Mouse (Mus musculus): ENCODE measurements around the gene Cryl1. TPM values are rescaled to one million over a fixed set of nuclear protein-coding genes. Genes with fewer than 3 reads are reported as not detected.

The Cryl1 gene
- polyA plus RNA-seq, 1 experiment from 2014 or later: 9.1 TPM

GRCm38 (mm10) chr14:57363833-57364232 lies 34.5 kb downstream of the Cryl1 start:
- ATAC-seq (ENCODE audit: insufficient read depth, low FRiP score, low TSS enrichment) (no peak), DNase-seq (ENCODE audit: low spot score) (no peak)
- H3K4me3 ChIP-seq (ENCODE audit: low read depth, low read length): no peak overlapping the region
- H3K9ac ChIP-seq (ENCODE audit: low read length): no peak overlapping the region
- no peaks in the 10 kb centered on the region for H3K9me3 ChIP-seq (ENCODE audit: control insufficient read depth, low read length)
- no peak overlapping the region for H3K4me2 ChIP-seq (ENCODE audit: low read depth)
- H3K27ac ChIP-seq (ENCODE audit: low read depth, low read length): no peak overlapping the region
- H3K36me3 ChIP-seq (ENCODE audit: control insufficient read depth, insufficient read depth, low read length): no peaks in the 10 kb centered on the region
- no peaks in the 10 kb centered on the region for H3K4me1 ChIP-seq (ENCODE audit: control insufficient read depth, insufficient read depth, low read length)
- WGBS: 87% methylated on average over 6 of the region's 6 CpGs
- H3K27me3 ChIP-seq (ENCODE audit: control insufficient read depth, insufficient read depth, low read length): no peaks in the 10 kb centered on the region

- DNase-seq (ENCODE audit: low spot score) (peak; percentile 84), ATAC-seq (ENCODE audit: insufficient read depth, low FRiP score, low TSS enrichment) (no peak; the same call in 1 of the 2 replicates)
- Histone ChIP-seq H3K36me3 (ENCODE audit: control insufficient read depth, insufficient read depth, low read length) (no peaks in the 10 kb centered on the region), H3K4me1 (ENCODE audit: control insufficient read depth, insufficient read depth, low read length) (no peaks in the 10 kb centered on the region), H3K9ac (ENCODE audit: low read length) (no peak overlapping the region), H3K9me3 (ENCODE audit: control insufficient read depth, low read length) (no peaks in the 10 kb centered on the region), H3K4me3 (ENCODE audit: low read depth, low read length) (no peak overlapping the region), H3K27ac (ENCODE audit: low read depth, low read length) (no peak overlapping the region), H3K27me3 (ENCODE audit: control insufficient read depth, insufficient read depth, low read length) (no peaks in the 10 kb centered on the region), H3K4me2 (ENCODE audit: low read depth) (no peak overlapping the region)
- WGBS: 7% methylated on average over 22 of the region's 31 CpGs
These were observed 35.3 kb downstream of the Cryl1 start for GRCm38 (mm10) chr14:57362726-57363660.

GRCm38 (mm10) chr14:57357030-57357429 lies 41.3 kb downstream of the Cryl1 start:
- Histone ChIP-seq H3K4me3 (ENCODE audit: low read depth, low read length) (no peak overlapping the region), H3K27ac (ENCODE audit: low read depth, low read length) (no peak overlapping the region), H3K4me1 (ENCODE audit: control insufficient read depth, insufficient read depth, low read length) (no peaks in the 10 kb centered on the region), H3K27me3 (ENCODE audit: control insufficient read depth, insufficient read depth, low read length) (no peaks in the 10 kb centered on the region), H3K4me2 (ENCODE audit: low read depth) (no peak overlapping the region), H3K9ac (ENCODE audit: low read length) (no peak overlapping the region), H3K9me3 (ENCODE audit: control insufficient read depth, low read length) (no peaks in the 10 kb centered on the region), H3K36me3 (ENCODE audit: control insufficient read depth, insufficient read depth, low read length) (no peaks in the 10 kb centered on the region)
- 81% methylated on average over 5 of the region's 5 CpGs for WGBS
- no peak for DNase-seq (ENCODE audit: low spot score)
- ATAC-seq (ENCODE audit: insufficient read depth, low FRiP score, low TSS enrichment): no peak

GRCm38 (mm10) chr14:57351521-57352235 lies 46.7 kb downstream of the Cryl1 start:
- H3K27me3 ChIP-seq (ENCODE audit: control insufficient read depth, insufficient read depth, low read length): no peaks in the 10 kb centered on the region
- H3K36me3 ChIP-seq (ENCODE audit: control insufficient read depth, insufficient read depth, low read length): no peaks in the 10 kb centered on the region
- H3K9me3 ChIP-seq (ENCODE audit: control insufficient read depth, low read length): no peaks in the 10 kb centered on the region
- H3K9ac ChIP-seq (ENCODE audit: low read length): no peak overlapping the region
- H3K4me2 ChIP-seq (ENCODE audit: low read depth): no peak overlapping the region
- 75% methylated on average over 7 of the region's 7 CpGs for WGBS
- H3K4me1 ChIP-seq (ENCODE audit: control insufficient read depth, insufficient read depth, low read length): no peaks in the 10 kb centered on the region
- ATAC-seq (ENCODE audit: insufficient read depth, low FRiP score, low TSS enrichment) (no peak), DNase-seq (ENCODE audit: low spot score) (no peak)
- no peak overlapping the region for H3K27ac ChIP-seq (ENCODE audit: low read depth, low read length)
- H3K4me3 ChIP-seq (ENCODE audit: low read depth, low read length): no peak overlapping the region

GRCm38 (mm10) chr14:57349955-57350354 lies 48.4 kb downstream of the Cryl1 start:
- 88% methylated on average over 10 of the region's 10 CpGs for WGBS
- Histone ChIP-seq H3K9ac (ENCODE audit: low read length) (no peak overlapping the region), H3K4me3 (ENCODE audit: low read depth, low read length) (no peak overlapping the region), H3K4me2 (ENCODE audit: low read depth) (no peak overlapping the region), H3K9me3 (ENCODE audit: control insufficient read depth, low read length) (no peaks in the 10 kb centered on the region), H3K27ac (ENCODE audit: low read depth, low read length) (no peak overlapping the region), H3K36me3 (ENCODE audit: control insufficient read depth, insufficient read depth, low read length) (no peaks in the 10 kb centered on the region), H3K27me3 (ENCODE audit: control insufficient read depth, insufficient read depth, low read length) (no peaks in the 10 kb centered on the region), H3K4me1 (ENCODE audit: control insufficient read depth, insufficient read depth, low read length) (no peaks in the 10 kb centered on the region)
- ATAC-seq (ENCODE audit: insufficient read depth, low FRiP score, low TSS enrichment): no peak
- no peak for DNase-seq (ENCODE audit: low spot score)

- Histone ChIP-seq H3K27me3 (ENCODE audit: control insufficient read depth, insufficient read depth, low read length) (no peaks in the 10 kb centered on the region), H3K4me1 (ENCODE audit: control insufficient read depth, insufficient read depth, low read length) (no peaks in the 10 kb centered on the region), H3K4me2 (ENCODE audit: low read depth) (no peak overlapping the region), H3K27ac (ENCODE audit: low read depth, low read length) (no peak overlapping the region), H3K9ac (ENCODE audit: low read length) (no peak overlapping the region), H3K9me3 (ENCODE audit: control insufficient read depth, low read length) (no peaks in the 10 kb centered on the region), H3K4me3 (ENCODE audit: low read depth, low read length) (no peak overlapping the region), H3K36me3 (ENCODE audit: control insufficient read depth, insufficient read depth, low read length) (no peaks in the 10 kb centered on the region)
- no peak for ATAC-seq (ENCODE audit: insufficient read depth, low FRiP score, low TSS enrichment)
- no peak for DNase-seq (ENCODE audit: low spot score)
- WGBS: 66% methylated on average over 4 of the region's 4 CpGs
These were observed 50.2 kb downstream of the Cryl1 start for GRCm38 (mm10) chr14:57348155-57348554.

- no peak overlapping the region for H3K9ac ChIP-seq (ENCODE audit: low read length)
- ATAC-seq (ENCODE audit: insufficient read depth, low FRiP score, low TSS enrichment) (no peak), DNase-seq (ENCODE audit: low spot score) (no peak)
- H3K36me3 ChIP-seq (ENCODE audit: control insufficient read depth, insufficient read depth, low read length): no peaks in the 10 kb centered on the region
- H3K27ac ChIP-seq (ENCODE audit: low read depth, low read length): no peak overlapping the region
- H3K4me3 ChIP-seq (ENCODE audit: low read depth, low read length): no peak overlapping the region
- no peaks in the 10 kb centered on the region for H3K27me3 ChIP-seq (ENCODE audit: control insufficient read depth, insufficient read depth, low read length)
- WGBS: 87% methylated on average over 3 of the region's 3 CpGs
- no peaks in the 10 kb centered on the region for H3K9me3 ChIP-seq (ENCODE audit: control insufficient read depth, low read length)
- H3K4me2 ChIP-seq (ENCODE audit: low read depth): no peak overlapping the region
- peaks cover 3% of the 10 kb centered on the region; the same call in 1 of the 2 replicates for H3K4me1 ChIP-seq (ENCODE audit: control insufficient read depth, insufficient read depth, low read length)
These were observed 52.2 kb downstream of the Cryl1 start for GRCm38 (mm10) chr14:57346135-57346534.

- H3K4me1 ChIP-seq (ENCODE audit: control insufficient read depth, insufficient read depth, low read length): peaks cover 3% of the 10 kb centered on the region; the same call in 1 of the 2 replicates
- 62% methylated on average over 25 of the region's 25 CpGs for WGBS
- H3K9me3 ChIP-seq (ENCODE audit: control insufficient read depth, low read length): no peaks in the 10 kb centered on the region
- H3K27ac ChIP-seq (ENCODE audit: low read depth, low read length): no peak overlapping the region
- DNase-seq (ENCODE audit: low spot score): no peak
- no peak for ATAC-seq (ENCODE audit: insufficient read depth, low FRiP score, low TSS enrichment)
- H3K4me3 ChIP-seq (ENCODE audit: low read depth, low read length): no peak overlapping the region
- H3K27me3 ChIP-seq (ENCODE audit: control insufficient read depth, insufficient read depth, low read length): no peaks in the 10 kb centered on the region
- H3K36me3 ChIP-seq (ENCODE audit: control insufficient read depth, insufficient read depth, low read length): no peaks in the 10 kb centered on the region
- H3K9ac ChIP-seq (ENCODE audit: low read length): no peak overlapping the region
- no peak overlapping the region for H3K4me2 ChIP-seq (ENCODE audit: low read depth)
These were observed 53.4 kb downstream of the Cryl1 start for GRCm38 (mm10) chr14:57344781-57345492.

Data from neural tube, embryonic 11.5 days (tissue).